Mouse (Mus musculus) testis, adult 2 months (tissue): ENCODE measurements at regions not wholly inside any gene's neighbourhood (a gene's known extent, or its start where the extent isn't known, plus 50 kb on each side); places are given as distances from the start of the nearest gene placed in this dataset.

Experiments used
- CTCF ChIP-seq: fragments of 200-500 bp; IDR thresholded peaks from 2 replicates; pipeline ENCODE4 v1.5.1; 2012; ENCODE audit warnings: low read depth, mild to moderate bottlenecking, inconsistent platforms, low read length, moderate library complexity; ENCODE audit not compliant: control insufficient read depth, insufficient read depth, insufficient replicate concordance
- POLR2A ChIP-seq: fragments of 200-500 bp; IDR thresholded peaks from 2 replicates; pipeline ENCODE4 v1.6.1; 2012; ENCODE audit warnings: low read depth, mild to moderate bottlenecking, inconsistent platforms, low read length, moderate library complexity; ENCODE audit not compliant: control insufficient read depth

DNA sequence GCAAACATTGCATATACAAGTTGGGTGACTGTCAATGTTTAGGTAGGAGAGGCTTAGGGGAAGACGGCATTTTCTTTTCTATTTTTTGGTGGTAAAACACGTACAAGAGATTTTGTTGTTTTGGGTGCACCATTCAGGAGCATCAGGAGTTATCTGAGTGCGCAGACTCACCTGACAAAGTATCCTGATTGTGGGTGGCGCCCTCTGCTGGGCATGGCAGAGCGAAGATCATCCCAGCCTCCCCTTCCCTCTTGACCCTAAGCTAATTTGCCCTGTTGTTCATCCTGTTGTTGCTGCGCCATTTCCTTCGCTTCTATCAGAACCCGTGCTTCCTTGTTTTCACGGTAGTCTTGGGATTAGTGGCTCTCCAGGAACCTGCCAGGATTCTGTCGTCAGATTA, 217.6 kb upstream of the Cnr1 start:
- TF ChIP-seq POLR2A (no peak), CTCF (peak; percentile 82; the same call in 1 of the 2 replicates)
